Mouse (Mus musculus): ENCODE measurements around the gene C030005K15Rik.
A peak's percentile ranks its signal among the peaks of the same experiment; 100 is the strongest.

DNA sequence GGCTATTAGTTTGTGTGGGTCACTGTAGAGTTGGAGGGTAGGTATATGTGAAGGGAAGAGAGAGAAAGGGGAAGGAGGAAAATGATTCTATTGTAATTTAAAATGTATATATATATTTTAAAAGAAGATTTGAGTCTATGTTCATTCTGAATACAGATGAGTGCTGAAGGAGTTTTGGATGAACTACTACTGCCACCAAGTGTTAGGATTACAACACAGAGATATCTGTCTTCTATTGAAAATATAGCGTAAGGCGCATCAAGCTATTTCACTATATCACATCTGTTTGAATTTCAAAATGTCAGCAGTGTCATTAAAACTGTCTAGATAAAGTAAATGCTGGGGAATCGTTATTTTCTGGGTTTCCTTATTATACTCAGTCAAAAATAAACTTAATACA lies 37.1 kb downstream of the C030005K15Rik start:
- peak; percentile 44 for TF ChIP-seq CTCF (IDR thresholded peaks at IDR 0.05; ENCODE audit: low read depth)
- TF ChIP-seq EP300 (IDR thresholded peaks at IDR 0.05; ENCODE audit: low read depth): no peak

Measured in heart, postnatal 0 days (tissue).